Mouse (Mus musculus) embryonic stem cell, embryonic (primary cell): ENCODE measurements around the gene Tbrg1.

Experiments
- CTCF ChIA-PET, 4 experiments: fragments of 300-600 bp in 2 of 4; fragments of 350-600 bp in 2 of 4; sonication (Branson Sonifier 250); formaldehyde crosslinking; loops; one replicate each; lab custom pipeline; 2022; ENCODE audit warnings: inconsistent platforms in 2 of 4; lab: Charles Lee
- POLR2A ChIA-PET, 4 experiments: fragments of 300-600 bp in 2 of 4; fragments of 350-600 bp in 2 of 4; sonication (Branson Sonifier 250); formaldehyde crosslinking; loops; one replicate each; lab custom pipeline; 2022; ENCODE audit warnings: antibody characterized with exemption in 4 of 4, inconsistent platforms in 1 of 4; lab: Charles Lee

The Tbrg1 gene

DNA sequence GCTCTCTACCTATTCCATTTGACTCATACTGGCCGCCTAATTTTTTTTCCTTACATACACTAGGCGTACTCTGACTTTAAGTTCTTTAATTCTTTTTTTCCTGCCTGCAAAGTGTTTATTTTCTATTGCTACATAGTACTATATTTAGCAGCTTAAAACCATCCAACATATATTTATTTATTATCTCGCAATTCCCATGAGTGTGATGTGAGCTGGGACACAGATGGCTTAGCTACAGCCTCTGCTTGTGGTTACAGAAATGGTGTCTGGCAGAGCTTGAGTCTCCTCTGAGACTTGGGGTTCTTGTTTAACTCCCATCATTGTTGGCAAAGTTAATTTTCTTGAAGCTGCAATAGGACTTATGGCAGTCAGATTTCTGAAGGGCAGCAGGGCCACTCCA is 18.4 kb downstream of the Tbrg1 start:
- POLR2A ChIA-PET = interaction anchor here in 2 of 4 experiments (0.6 to 1.1 kb wide), 3 partner anchors 11 to 227 kb away, joined by 3 to 4 read pairs (median 4); no protein-coding TSS in a partner anchor
- CTCF ChIA-PET = interaction anchor here in 2 of 4 experiments (0.6 kb wide), 2 partner anchors 25 to 706 kb away, joined by 3 to 5 read pairs; no protein-coding TSS in a partner anchor

DNA sequence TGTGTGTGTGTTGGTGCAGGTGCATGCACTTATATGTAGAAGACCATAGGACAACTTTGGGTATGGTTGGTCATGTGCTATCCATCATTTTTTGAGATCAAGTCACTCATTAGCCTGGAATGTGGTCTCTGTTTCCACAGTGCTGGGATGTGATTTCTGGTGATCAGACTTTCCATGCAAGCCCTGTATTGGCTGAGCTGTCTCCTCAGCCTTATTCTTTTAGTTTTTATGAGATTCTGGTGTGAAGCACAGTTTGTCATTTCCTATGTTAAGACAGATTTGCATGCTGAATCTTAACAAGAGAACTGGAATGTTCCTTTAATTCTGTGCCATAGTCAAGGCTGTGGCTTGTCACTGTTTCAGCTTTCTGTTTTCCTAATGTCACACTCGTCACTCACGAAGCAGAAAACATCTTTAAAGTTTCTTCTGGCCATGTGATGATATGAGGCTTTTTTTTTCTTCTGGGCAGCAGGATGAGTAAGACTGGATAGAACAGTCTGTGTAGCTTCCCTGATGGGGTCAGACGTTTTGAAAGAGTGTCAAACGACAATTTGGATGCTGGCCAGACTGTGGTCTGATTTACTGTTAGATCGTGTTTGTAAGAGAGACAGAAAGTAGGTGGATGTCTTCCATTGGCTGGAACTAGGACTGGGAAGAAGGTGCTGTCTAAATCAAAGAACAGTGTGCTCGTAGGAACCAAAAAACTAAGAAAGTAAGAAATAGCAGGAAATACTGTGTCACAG is 20.1 kb downstream of the Tbrg1 start:
- ChIA-PET CTCF (interaction anchor here in 3 of 4 experiments (1.0 to 2.4 kb wide), 10 partner anchors 17 to 216 kb away, joined by 3 to 18 read pairs (median 5); partner anchors contain the start of gene Tbrg1 (in 1 of the 3)), POLR2A (interaction anchor here in 1 of 4 experiments (1.0 to 1.6 kb wide), 2 partner anchors 11 to 20 kb away, joined by 3 to 4 read pairs; partner anchors contain the start of gene Tbrg1)

DNA sequence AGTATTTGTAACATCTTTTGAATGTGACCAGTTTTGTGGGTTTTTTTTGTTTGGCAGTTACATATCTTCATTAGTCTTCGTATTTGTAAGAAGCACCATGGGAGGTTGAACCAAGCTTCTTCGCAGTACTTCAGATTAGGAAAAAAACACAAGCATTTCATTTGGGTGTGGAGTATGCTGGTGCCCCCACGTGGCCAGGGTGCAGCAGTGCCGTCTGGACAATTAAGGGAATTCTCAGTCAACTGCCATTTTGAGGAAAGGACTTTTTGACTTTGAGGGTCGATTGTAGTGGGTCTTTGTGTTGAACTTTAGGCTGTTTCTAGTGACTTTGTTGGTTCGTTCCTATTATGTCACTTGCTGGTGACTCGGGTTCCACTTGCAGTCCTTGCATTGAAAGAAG is 20.8 kb downstream of the Tbrg1 start:
- POLR2A ChIA-PET = interaction anchor here in 1 of 4 experiments (1.0 to 1.6 kb wide), 2 partner anchors 10 to 21 kb away, joined by 3 to 4 read pairs; partner anchors contain the start of gene Tbrg1

GRCm38 (mm10) chr9:37634269-37634668 is 22.8 kb downstream of the Tbrg1 start:
- ChIA-PET CTCF (interaction anchor here in 1 of 4 experiments (1.0 kb wide), 1 partner anchor 227 kb away, joined by 3 read pairs; no protein-coding TSS in a partner anchor), POLR2A (no interaction called here)

More for the DNA sequence above, 20.8 kb downstream of the Tbrg1 start:
- CTCF ChIA-PET = interaction anchor here (0.5 to 2.4 kb wide), 18 partner anchors 11 to 457 kb away, joined by 3 to 18 read pairs (median 4); partner anchors contain the start of gene Tbrg1 (in 1 of the 4)

GRCm38 (mm10) chr9:37632305-37632704 is 24.8 kb downstream of the Tbrg1 start:
- POLR2A ChIA-PET = interaction anchor here in 1 of 4 experiments (0.6 kb wide), 1 partner anchor 8 kb away, joined by 6 read pairs; no protein-coding TSS in a partner anchor
- CTCF ChIA-PET = interaction anchor here in 1 of 4 experiments (0.6 kb wide), 1 partner anchor 199 kb away, joined by 7 read pairs; no protein-coding TSS in a partner anchor

GRCm38 (mm10) chr9:37629941-37630340 is 27.2 kb downstream of the Tbrg1 start:
- ChIA-PET CTCF (interaction anchor here in 1 of 4 experiments (0.8 kb wide), 1 partner anchor 589 kb away, joined by 3 read pairs; no protein-coding TSS in a partner anchor), POLR2A (interaction anchor here in 1 of 4 experiments (1.4 kb wide), 1 partner anchor 22 kb away, joined by 4 read pairs; no protein-coding TSS in a partner anchor)

GRCm38 (mm10) chr9:37628581-37628980 is 28.5 kb downstream of the Tbrg1 start:
- ChIA-PET CTCF (no interaction called here), POLR2A (no interaction called here)

DNA sequence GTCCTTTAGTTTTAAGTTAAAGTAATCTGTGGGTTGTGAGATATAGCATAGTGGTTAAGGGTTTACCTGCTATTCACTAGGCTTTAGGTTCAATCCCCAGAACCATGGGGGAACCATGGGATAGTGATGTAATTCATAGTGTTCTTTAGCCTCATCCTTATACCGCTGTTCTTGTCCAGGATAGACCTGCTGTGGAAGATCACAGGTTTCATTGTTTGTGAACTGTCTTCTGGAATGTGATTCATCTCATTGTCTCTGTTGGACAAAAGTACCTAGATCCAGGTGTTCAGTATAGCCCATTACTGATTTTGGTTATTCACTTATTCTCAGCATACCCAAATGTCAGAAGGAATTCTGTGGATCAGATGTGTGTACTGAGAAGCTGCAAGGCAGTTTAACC is 29.8 kb downstream of the Tbrg1 start:
- ChIA-PET POLR2A (no interaction called here), CTCF (interaction anchor here in 1 of 4 experiments (0.8 kb wide), 1 partner anchor 164 kb away, joined by 3 read pairs; no protein-coding TSS in a partner anchor)

DNA sequence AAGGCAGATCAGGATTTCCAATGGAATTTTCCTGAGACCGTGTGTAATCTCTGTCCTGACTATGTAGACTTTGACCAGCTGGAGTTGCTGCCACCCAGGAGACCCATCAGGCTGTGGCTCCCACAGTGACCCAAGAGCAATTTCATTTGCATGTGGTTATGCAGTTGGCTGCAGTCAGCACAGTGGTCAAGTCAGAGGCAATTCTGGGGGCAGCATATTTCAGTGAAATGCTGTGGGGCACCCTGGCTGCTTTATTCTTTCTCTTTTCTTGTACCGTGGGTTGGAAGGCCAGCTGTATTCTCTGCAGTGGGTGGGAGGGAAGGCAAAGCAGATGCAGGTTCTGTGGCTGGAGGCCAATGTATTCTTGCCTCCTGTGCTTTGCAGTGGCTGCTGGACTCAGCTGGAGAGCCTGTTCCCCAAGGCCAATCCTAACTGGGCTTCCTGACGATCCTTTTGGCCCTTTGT is 31.0 kb downstream of the Tbrg1 start:
- ChIA-PET POLR2A (interaction anchor here in 1 of 4 experiments (0.9 to 1.5 kb wide), 4 partner anchors 10 to 193 kb away, joined by 3 to 6 read pairs (median 4); partner anchors contain the start of gene Robo3), CTCF (interaction anchor here in 2 of 4 experiments (0.9 to 1.8 kb wide), 2 partner anchors 163 to 205 kb away, joined by 3 to 4 read pairs; no protein-coding TSS in a partner anchor)

DNA sequence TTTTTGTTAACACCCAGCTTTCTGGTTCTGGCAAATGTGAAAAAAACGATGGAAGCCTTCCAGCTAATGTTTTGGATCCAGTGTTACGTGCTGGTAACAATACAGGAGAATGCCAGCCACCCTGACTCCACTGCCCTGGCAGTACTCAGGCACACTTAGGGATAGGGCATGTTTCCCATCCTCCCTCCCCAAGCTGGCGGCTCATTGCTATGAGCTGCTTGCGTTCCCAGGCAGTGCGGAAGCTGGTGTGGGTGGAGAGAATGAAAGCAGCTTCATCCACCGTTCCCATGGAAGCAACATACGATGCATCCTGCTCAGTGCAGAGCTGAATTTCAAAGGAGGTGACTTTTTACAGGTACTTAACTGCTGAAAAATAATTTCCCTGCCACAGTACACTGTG is 31.5 kb downstream of the Tbrg1 start:
- ChIA-PET CTCF (interaction anchor here in 2 of 4 experiments (0.9 to 1.8 kb wide), 2 partner anchors 163 to 205 kb away, joined by 3 to 4 read pairs; no protein-coding TSS in a partner anchor), POLR2A (interaction anchor here in 1 of 4 experiments (0.9 to 1.5 kb wide), 4 partner anchors 10 to 193 kb away, joined by 3 to 6 read pairs (median 4); partner anchors contain the start of gene Robo3)

DNA sequence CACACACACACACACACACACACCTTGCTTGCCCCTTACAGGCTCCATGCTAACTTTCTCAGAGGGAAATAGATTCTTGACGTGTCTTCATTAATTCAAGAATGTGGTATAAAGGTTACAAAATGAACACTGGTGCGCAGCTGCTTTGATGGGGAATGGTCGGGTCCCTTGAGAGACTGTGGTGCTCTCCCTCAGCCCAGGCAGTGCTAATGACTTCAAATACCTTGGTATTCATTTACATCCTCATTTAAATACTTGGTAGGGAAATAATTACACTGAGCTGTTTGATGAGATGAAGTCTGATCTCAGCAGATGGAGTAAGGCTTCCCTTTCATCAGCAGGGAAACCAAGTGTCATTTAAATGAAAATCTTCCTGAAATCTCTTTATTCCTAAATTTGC is 32.0 kb downstream of the Tbrg1 start:
- ChIA-PET CTCF (interaction anchor here in 2 of 4 experiments (0.9 to 1.8 kb wide), 2 partner anchors 162 to 204 kb away, joined by 3 to 4 read pairs; no protein-coding TSS in a partner anchor), POLR2A (interaction anchor here in 1 of 4 experiments (0.8 to 1.2 kb wide), 3 partner anchors 11 to 16 kb away, joined by 3 to 6 read pairs (median 3); no protein-coding TSS in a partner anchor)

- CTCF ChIA-PET = no interaction called here
- POLR2A ChIA-PET = interaction anchor here in 2 of 4 experiments (0.8 to 1.5 kb wide), 3 partner anchors 8 to 17 kb away, joined by 3 to 6 read pairs (median 6); no protein-coding TSS in a partner anchor
These were observed 32.6 kb downstream of the Tbrg1 start for GRCm38 (mm10) chr9:37624502-37624901.

DNA sequence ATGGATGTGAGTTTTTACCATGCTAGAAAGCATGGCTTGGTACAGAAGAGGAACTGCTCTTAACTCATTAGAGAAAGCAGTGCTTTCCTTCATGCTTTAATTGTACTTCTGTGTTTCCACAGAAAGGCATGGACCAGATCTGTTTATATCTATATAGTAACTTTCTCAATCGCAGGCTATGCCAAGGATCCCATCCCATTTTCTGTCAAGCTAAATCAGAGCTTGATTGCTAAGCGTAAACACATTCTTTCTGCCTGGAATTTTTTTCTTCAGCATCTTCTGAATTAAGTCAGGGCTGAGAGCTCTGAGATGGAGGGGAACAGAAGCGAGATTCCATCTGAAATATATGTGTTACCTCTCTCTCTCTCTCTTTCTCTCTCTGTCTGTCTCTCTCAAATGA is 33.1 kb downstream of the Tbrg1 start:
- ChIA-PET POLR2A (interaction anchor here in 2 of 4 experiments (0.8 to 1.5 kb wide), 2 partner anchors 9 kb away, joined by 6 read pairs; no protein-coding TSS in a partner anchor), CTCF (no interaction called here)

DNA sequence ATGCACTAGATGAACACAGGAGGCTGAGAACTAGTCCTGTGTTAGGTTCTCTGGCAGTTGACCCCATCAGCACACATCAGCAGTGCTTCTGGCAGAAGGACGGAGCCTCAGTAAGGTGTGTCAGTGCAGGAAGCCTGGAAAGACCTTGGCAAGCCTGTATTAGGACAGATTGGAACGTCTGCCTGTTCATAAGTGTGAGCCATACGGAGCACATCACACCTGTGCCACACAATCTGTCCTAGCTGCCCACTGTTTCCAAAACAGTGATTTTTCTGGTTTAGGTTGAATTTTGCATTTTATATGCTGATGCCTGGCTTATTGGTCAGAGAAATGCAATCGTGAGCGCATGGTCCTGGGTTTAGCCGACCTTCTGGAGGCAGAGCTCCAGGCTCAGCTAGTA is 35.8 kb downstream of the Tbrg1 start:
- ChIA-PET CTCF (interaction anchor here in 1 of 4 experiments (1.1 to 2.3 kb wide), 2 partner anchors 15 to 158 kb away, joined by 3 to 5 read pairs; no protein-coding TSS in a partner anchor), POLR2A (interaction anchor here in 1 of 4 experiments (0.6 kb wide), 1 partner anchor 21 kb away, joined by 3 read pairs; no protein-coding TSS in a partner anchor)

- CTCF ChIA-PET = interaction anchor here in 1 of 4 experiments (0.6 to 2.2 kb wide), 2 partner anchors 85 to 154 kb away, joined by 3 to 10 read pairs; no protein-coding TSS in a partner anchor
- POLR2A ChIA-PET = no interaction called here
These were observed 40.3 kb downstream of the Tbrg1 start for GRCm38 (mm10) chr9:37616770-37617169.

DNA sequence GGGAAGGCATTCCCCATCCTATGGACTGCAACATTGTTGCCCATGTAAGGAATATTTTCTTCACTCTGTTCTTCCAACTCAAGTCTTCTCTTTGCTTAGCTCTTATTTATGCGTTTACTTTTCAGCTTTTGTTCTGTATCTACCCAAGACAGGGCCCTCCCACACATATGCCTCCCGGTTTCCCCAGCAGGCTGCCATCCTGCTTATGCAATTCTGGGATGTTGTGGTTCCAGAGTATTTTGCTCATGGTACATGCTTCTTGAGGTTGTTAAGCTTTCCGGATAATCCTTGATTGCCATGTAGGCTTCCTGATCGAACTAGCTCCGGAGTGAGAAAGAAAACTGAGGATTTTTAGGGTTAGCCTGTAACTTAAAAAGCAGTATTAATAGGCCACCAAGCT is 41.9 kb downstream of the Tbrg1 start:
- CTCF ChIA-PET = interaction anchor here in 3 of 4 experiments (0.5 to 4.2 kb wide), 9 partner anchors 152 to 432 kb away, joined by 3 to 23 read pairs (median 5); no protein-coding TSS in a partner anchor
- POLR2A ChIA-PET = interaction anchor here in 2 of 4 experiments (1.0 to 2.4 kb wide), 8 partner anchors 9 to 267 kb away, joined by 3 to 7 read pairs (median 4); partner anchors contain the start of genes Ccdc15 (in 1 of the 2) and Tbrg1 (in 1 of the 2)

- ChIA-PET CTCF (interaction anchor here in 2 of 4 experiments (0.7 to 4.2 kb wide), 10 partner anchors 69 to 224 kb away, joined by 3 to 23 read pairs (median 4); no protein-coding TSS in a partner anchor), POLR2A (interaction anchor here in 3 of 4 experiments (0.5 to 2.4 kb wide), 17 partner anchors 9 to 266 kb away, joined by 3 to 8 read pairs (median 4); partner anchors contain the start of genes Ccdc15 (in 1 of the 3), Msantd2 (in 1 of the 3), Nrgn (in 1 of the 3) and Tbrg1 (in 1 of the 3))
These were observed 42.8 kb downstream of the Tbrg1 start for GRCm38 (mm10) chr9:37614316-37614715.
